Mouse (Mus musculus) limb, embryonic 13.5 days (tissue): ENCODE results near the gene Gtse1. TPM values are rescaled to one million over a fixed set of nuclear protein-coding genes. Genes with fewer than 3 reads are reported as not detected.
"Not testable (repeated sequence)": the region's sequence is repeated elsewhere in the genome, so short reads cannot be mapped to it uniquely, and the experiment has no call there.

Source experiments
- ATAC-seq: fragments of 200-750 bp; cut with Nextera tagmentation; 2 replicates; pipeline ENCODE4 v1.8.0; 2017; ENCODE audit warnings: low read depth, moderate number of reproducible peaks, moderate TSS enrichment; ENCODE audit not compliant: low FRiP score
- H3K27ac ChIP-seq: fragments of 300-500 bp; sonication (generic); 2 replicates; pipeline ENCODE4 v1.5.1; 2015; ENCODE audit warnings: inconsistent platforms, mild to moderate bottlenecking, moderate library complexity
- H3K27me3 ChIP-seq: fragments of 300-500 bp; sonication (generic); 2 replicates; pipeline ENCODE4 v1.6.1; 2015; ENCODE audit warnings: mild to moderate bottlenecking, inconsistent platforms
- H3K36me3 ChIP-seq: fragments of 300-500 bp; sonication (generic); 2 replicates; pipeline ENCODE4 v1.6.1; 2015; ENCODE audit warnings: inconsistent platforms, mild to moderate bottlenecking, moderate library complexity
- H3K4me1 ChIP-seq: fragments of 300-500 bp; sonication (generic); 2 replicates; pipeline ENCODE4 v1.6.1; 2015; ENCODE audit warnings: inconsistent platforms
- H3K4me2 ChIP-seq: fragments of 300-500 bp; sonication (generic); replicated peaks from 2 replicates; pipeline ENCODE4 v1.6.1; 2015; ENCODE audit warnings: inconsistent platforms, mild to moderate bottlenecking, moderate library complexity
- H3K4me3 ChIP-seq: fragments of 300-500 bp; sonication (generic); 2 replicates; pipeline ENCODE4 v1.5.1; 2015; ENCODE audit warnings: moderate library complexity, mild to moderate bottlenecking, inconsistent platforms
- H3K9ac ChIP-seq: fragments of 300-500 bp; sonication (generic); 2 replicates; pipeline ENCODE4 v1.6.1; 2015; ENCODE audit warnings: mild to moderate bottlenecking, inconsistent platforms
- H3K9me3 ChIP-seq: fragments of 300-500 bp; sonication (generic); 2 replicates; pipeline ENCODE4 v1.6.1; 2016; ENCODE audit warnings: inconsistent platforms
- WGBS: fragments of 180-500 bp; shearing (Covaris S2); methylation state at CpG from one replicate; pipeline ENCODE4 v1.1.7; 2015; 5-methylcytosine and 5-hydroxymethylcytosine counted together
- polyA plus RNA-seq: library from polyadenylated mRNA; unstranded; fragments of >200 nt; fragmentation: Nextera tagmentation; extraction: Ambion mirVana; gene quantifications from 2 replicates; pipeline ENCODE4 v1.2.1, GENCODE M21; 2015

The Gtse1 gene
- polyA plus RNA-seq, 1 experiment from 2014 or later = 26.8 TPM

- peaks cover 7% of the 10 kb centered on the region for H3K36me3 ChIP-seq
- peaks cover 15% of the 10 kb centered on the region for H3K4me1 ChIP-seq
- no peaks in the 10 kb centered on the region for H3K27me3 ChIP-seq
- peak overlapping the region; percentile 74 for H3K4me2 ChIP-seq
- no peaks in the 10 kb centered on the region for H3K9me3 ChIP-seq
- 43% methylated on average over 8 of the region's 8 CpGs for WGBS
- no peak overlapping the region for H3K27ac ChIP-seq
- ATAC-seq = no peak
- peak overlapping the region; percentile 62 for H3K4me3 ChIP-seq
- H3K9ac ChIP-seq = peak overlapping the region; percentile 72
These were observed 26.9 kb upstream of the Gtse1 start for GRCm38 (mm10) chr15:85832599-85832998.

- Histone ChIP-seq H3K4me2 (no peak overlapping the region), H3K36me3 (peaks cover 7% of the 10 kb centered on the region), H3K4me3 (no peak overlapping the region), H3K4me1 (peaks cover 15% of the 10 kb centered on the region), H3K9me3 (no peaks in the 10 kb centered on the region), H3K27me3 (no peaks in the 10 kb centered on the region), H3K27ac (no peak overlapping the region), H3K9ac (no peak overlapping the region)
- WGBS = 54% methylated on average over 3 of the region's 3 CpGs
- ATAC-seq = no peak
These were observed 24.2 kb upstream of the Gtse1 start for GRCm38 (mm10) chr15:85835335-85835734.

- no peak for ATAC-seq
- H3K36me3 ChIP-seq = peaks cover 7% of the 10 kb centered on the region
These were observed 22.7 kb upstream of the Gtse1 start for GRCm38 (mm10) chr15:85836887-85837286.

GRCm38 (mm10) chr15:85840983-85841382, 18.6 kb upstream of the Gtse1 start:
- no peak overlapping the region for H3K9ac ChIP-seq
- no peak overlapping the region for H3K4me2 ChIP-seq
- H3K36me3 ChIP-seq = peaks cover 5% of the 10 kb centered on the region
- ATAC-seq = no peak
- no peaks in the 10 kb centered on the region for H3K4me1 ChIP-seq
- H3K27ac ChIP-seq = no peak overlapping the region
- 31% methylated on average over 6 of the region's 6 CpGs for WGBS
- H3K9me3 ChIP-seq = no peaks in the 10 kb centered on the region
- no peak overlapping the region for H3K4me3 ChIP-seq
- H3K27me3 ChIP-seq = no peaks in the 10 kb centered on the region

More at GRCm38 (mm10) chr15:85836887-85837286, 22.7 kb upstream of the Gtse1 start:
- Histone ChIP-seq H3K4me1 (peaks cover 9% of the 10 kb centered on the region), H3K4me2 (no peak overlapping the region), H3K27ac (no peak overlapping the region), H3K9ac (no peak overlapping the region), H3K27me3 (no peaks in the 10 kb centered on the region), H3K9me3 (no peaks in the 10 kb centered on the region), H3K4me3 (no peak overlapping the region)
- WGBS = 92% methylated on average over 5 of the region's 5 CpGs

GRCm38 (mm10) chr15:85841796-85842360, 17.7 kb upstream of the Gtse1 start:
- ATAC-seq = no peak
- Histone ChIP-seq H3K27ac (no peak overlapping the region), H3K4me2 (no peak overlapping the region), H3K9me3 (no peaks in the 10 kb centered on the region), H3K4me3 (no peak overlapping the region), H3K36me3 (no peaks in the 10 kb centered on the region; the same call in none of the 2 replicates), H3K27me3 (no peaks in the 10 kb centered on the region), H3K9ac (no peak overlapping the region), H3K4me1 (no peaks in the 10 kb centered on the region)
- WGBS = 69% methylated on average over 5 of the region's 5 CpGs

- Histone ChIP-seq H3K27me3 (no peaks in the 10 kb centered on the region), H3K4me1 (no peaks in the 10 kb centered on the region), H3K9me3 (no peaks in the 10 kb centered on the region), H3K9ac (no peak overlapping the region), H3K27ac (no peak overlapping the region), H3K4me2 (no peak overlapping the region), H3K4me3 (no peak overlapping the region), H3K36me3 (no peaks in the 10 kb centered on the region; the same call in none of the 2 replicates)
- no peak for ATAC-seq
These were observed 14.5 kb upstream of the Gtse1 start for GRCm38 (mm10) chr15:85845071-85845470.

- H3K4me2 ChIP-seq = no peak overlapping the region
- H3K27ac ChIP-seq = no peak overlapping the region
- no peak overlapping the region for H3K9ac ChIP-seq
- peaks cover 1% of the 10 kb centered on the region; the same call in 1 of the 2 replicates for H3K36me3 ChIP-seq
- H3K4me3 ChIP-seq = no peak overlapping the region
- ATAC-seq = no peak
- no peaks in the 10 kb centered on the region for H3K4me1 ChIP-seq
- WGBS = 79% methylated on average over 12 of the region's 12 CpGs
- H3K27me3 ChIP-seq = no peaks in the 10 kb centered on the region
- H3K9me3 ChIP-seq = no peaks in the 10 kb centered on the region
These were observed 7.7 kb upstream of the Gtse1 start for GRCm38 (mm10) chr15:85851656-85852392.

GRCm38 (mm10) chr15:85858980-85859489, 510 bp upstream of the Gtse1 start:
- WGBS = 9% methylated on average over 15 of the region's 15 CpGs
- ATAC-seq = peak; percentile 33; the same call in 1 of the 2 replicates
- Histone ChIP-seq H3K27me3 (no peaks in the 10 kb centered on the region), H3K4me2 (peak overlapping the region; percentile 89), H3K9ac (peak overlapping the region; percentile 83), H3K9me3 (no peaks in the 10 kb centered on the region), H3K27ac (peak overlapping the region; percentile 72; the same call in 1 of the 2 replicates), H3K4me3 (peak overlapping the region; percentile 83), H3K4me1 (peaks cover 21% of the 10 kb centered on the region), H3K36me3 (peaks cover 31% of the 10 kb centered on the region)

GRCm38 (mm10) chr15:85865913-85866312, 6.4 kb downstream of the Gtse1 start:
- not testable (repeated sequence) for H3K4me1 ChIP-seq, H3K27ac ChIP-seq, H3K9me3 ChIP-seq, H3K9ac ChIP-seq, H3K27me3 ChIP-seq, H3K4me3 ChIP-seq, ATAC-seq, H3K4me2 ChIP-seq
- WGBS = 93% methylated on average over 7 of the region's 7 CpGs
- peaks cover 91% of the 10 kb centered on the region for H3K36me3 ChIP-seq

GRCm38 (mm10) chr15:85867696-85868095, 8.2 kb downstream of the Gtse1 start:
- WGBS = 55% methylated on average over 6 of the region's 6 CpGs
- Histone ChIP-seq H3K27ac (no peak overlapping the region), H3K36me3 (peaks cover 95% of the 10 kb centered on the region), H3K9ac (no peak overlapping the region), H3K9me3 (no peaks in the 10 kb centered on the region), H3K4me3 (no peak overlapping the region), H3K27me3 (no peaks in the 10 kb centered on the region), H3K4me2 (no peak overlapping the region), H3K4me1 (no peaks in the 10 kb centered on the region)
- ATAC-seq = no peak

- peaks cover 14% of the 10 kb centered on the region for H3K4me1 ChIP-seq
- H3K27ac ChIP-seq = no peak overlapping the region
- no peak overlapping the region for H3K4me2 ChIP-seq
- no peak for ATAC-seq
- peaks cover 52% of the 10 kb centered on the region for H3K36me3 ChIP-seq
- H3K27me3 ChIP-seq = no peaks in the 10 kb centered on the region
- 94% methylated on average over 7 of the region's 7 CpGs for whole genome bisulfite sequencing
- no peaks in the 10 kb centered on the region for H3K9me3 ChIP-seq
- no peak overlapping the region for H3K9ac ChIP-seq
- H3K4me3 ChIP-seq = no peak overlapping the region
These were observed 17.8 kb downstream of the Gtse1 start for GRCm38 (mm10) chr15:85877336-85877735.

- WGBS = 1% methylated on average over 48 of the region's 50 CpGs
- Histone ChIP-seq H3K9ac (peak within 1 kb of the TSS; percentile 92), H3K27ac (peak within 1 kb of the TSS; percentile 79), H3K36me3 (peaks cover 53% of the 10 kb centered on the region), H3K4me1 (peaks cover 14% of the 10 kb centered on the region), H3K27me3 (no peaks in the 10 kb centered on the region), H3K4me3 (peak within 1 kb of the TSS; percentile 82), H3K9me3 (no peaks in the 10 kb centered on the region), H3K4me2 (peak within 1 kb of the TSS; percentile 93)
- peak; percentile 95 for ATAC-seq
These were observed 19.4 kb downstream of the Gtse1 start, which contains the start of gene Trmu for GRCm38 (mm10) chr15:85878848-85879497. TSS of gene Trmu (plus strand) at chr15:85879312.
